Mouse (Mus musculus): ENCODE measurements around the gene Zfp598.
"Not testable (repeated sequence)": the region's sequence is repeated elsewhere in the genome, so short reads cannot be mapped to it uniquely, and the experiment has no call there.

The Zfp598 gene

DNA sequence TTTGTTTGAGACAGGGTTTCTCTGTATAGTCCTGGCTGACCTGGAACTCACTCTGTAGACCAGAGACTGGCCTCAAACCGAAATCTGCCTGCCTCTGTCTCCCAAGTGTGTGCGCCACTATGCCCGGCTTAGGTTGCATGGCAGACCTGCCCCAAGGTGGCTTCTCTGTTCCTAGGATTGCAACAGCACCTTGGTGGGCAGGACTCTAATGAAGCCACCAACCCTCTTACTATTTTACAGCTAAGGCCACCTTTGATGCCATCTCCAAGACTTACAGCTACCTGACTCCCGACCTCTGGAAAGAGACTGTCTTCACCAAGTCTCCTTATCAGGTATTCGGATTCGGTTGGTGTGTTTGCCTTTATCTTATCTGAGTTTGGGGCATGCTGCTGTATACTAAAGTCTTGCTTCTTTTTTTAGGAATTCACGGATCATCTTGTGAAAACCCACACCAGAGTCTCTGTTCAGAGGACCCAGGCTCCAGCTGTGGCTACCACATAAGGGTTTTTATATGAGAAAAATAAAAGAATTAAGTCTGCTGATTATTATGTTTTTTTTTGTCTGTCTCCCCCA lies 52.0 kb downstream of the Zfp598 start:
- not testable (repeated sequence) for DNase-seq (ENCODE audit: low spot score in 2 of 2)

DNA sequence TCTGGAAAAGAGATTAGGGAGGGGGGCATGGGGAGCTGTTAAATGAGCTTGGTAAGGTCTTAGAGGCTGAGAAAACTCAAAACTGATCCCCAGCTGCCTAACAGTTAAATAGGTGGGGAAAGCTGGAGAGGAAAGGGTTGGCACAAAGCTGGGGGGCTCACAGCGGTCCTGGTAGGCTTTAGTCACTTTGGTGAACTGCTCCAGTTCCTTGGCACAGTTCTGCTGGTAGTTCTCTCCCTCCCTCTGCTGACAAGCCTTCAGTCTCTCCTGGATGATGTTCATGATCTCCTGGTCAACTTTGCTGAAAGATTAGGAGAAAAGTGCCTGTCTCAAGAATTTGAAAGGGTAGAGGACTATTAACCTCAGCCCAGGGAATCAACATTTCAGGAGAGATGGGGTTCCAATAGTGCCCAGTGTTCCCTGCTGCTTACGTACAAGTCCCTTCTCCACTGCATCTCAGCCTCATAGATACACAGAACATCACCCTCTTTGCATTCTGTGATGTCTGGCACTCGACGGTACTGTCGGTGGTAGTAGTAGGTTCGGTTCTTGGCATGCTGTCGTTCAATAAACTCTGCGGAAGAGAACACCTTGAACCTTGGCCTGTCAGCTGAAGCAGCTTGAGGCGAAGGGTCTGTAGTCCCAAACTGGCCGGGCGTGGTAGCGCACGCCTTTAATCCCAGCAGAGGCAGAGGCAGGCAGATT lies 52.9 kb downstream of the Zfp598 start:
- DNase-seq (ENCODE audit: low spot score in 2 of 2): no peak

DNA sequence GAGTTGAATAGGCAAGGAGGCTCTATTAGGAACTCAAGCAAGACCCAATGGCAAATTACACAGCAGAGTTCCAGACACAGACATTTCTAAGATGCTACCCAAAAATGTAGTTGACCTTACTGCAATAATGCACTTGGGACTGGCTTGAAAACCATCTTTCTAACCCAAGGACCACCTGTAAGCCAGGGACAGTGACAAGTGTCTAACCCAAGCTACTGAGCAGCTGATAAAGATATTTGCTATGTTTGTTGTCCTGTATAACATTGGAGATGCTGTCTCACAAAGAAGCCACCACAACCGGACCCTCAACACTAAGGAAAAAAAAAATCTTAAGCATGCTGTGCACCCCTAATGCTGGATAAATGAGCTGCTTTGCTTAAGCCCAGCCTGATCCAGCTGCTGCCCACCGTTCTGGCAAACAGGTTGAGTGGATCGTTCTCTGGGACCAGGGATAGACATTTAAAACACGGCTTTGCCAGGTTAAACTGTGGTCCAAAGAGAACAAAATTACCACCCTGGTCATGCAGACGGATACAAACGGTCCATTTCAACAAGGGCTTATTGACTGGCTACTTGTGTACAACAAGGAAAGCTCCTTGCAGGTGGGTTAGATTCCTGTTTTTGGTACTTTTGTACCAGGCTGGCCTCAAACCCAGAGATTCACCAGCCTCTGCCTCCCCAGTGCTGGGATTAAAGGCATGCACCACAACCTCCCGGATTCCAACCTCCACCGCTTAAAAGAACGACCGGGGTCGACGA lies 53.8 kb downstream of the Zfp598 start:
- DNase-seq (ENCODE audit: low spot score in 2 of 2): no peak

DNA sequence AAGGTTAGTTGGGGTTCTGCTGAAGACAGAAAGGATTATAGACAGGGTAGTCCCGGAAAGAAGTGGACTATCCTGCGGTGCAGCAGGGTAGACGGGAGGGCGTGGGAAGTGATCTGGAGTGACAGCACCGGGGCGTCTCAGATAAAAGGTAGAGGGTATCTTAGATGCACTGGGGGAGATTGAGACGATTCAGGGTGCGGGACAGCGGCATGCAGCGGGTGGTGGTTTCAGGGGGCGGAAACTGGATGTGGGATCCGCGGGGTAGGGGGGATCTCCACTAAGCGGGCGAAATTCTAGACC lies 54.3 kb downstream of the Zfp598 start:
- DNase-seq (ENCODE audit: low spot score in 2 of 2): no peak

DNA sequence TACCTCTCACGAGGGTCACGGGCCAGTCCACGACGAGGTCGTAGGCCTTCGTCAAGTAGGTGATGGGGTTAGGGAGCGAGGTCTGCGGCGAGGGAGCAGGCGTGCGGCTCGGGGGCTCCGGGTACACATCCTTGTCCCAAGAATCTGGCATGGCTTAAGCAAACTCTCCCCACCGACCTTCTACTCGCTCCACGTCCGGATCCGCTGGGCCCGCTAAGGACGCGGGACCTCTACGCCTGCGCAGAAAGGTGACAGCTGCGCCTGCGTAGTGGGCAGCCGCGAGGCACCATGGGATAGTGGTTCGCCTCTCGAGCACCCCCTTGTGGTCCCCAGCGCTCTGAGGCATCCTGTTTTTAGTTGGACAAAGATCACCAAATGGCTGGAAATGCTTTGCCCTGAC lies 54.7 kb downstream of the Zfp598 start, which contains the start of gene Ndufb10:
Gene Ndufb10, minus strand, starts transcription at position 295 of the 400 bp plus-strand sequence.
- peak; percentile 94 to 96 for DNase-seq (ENCODE audit: low spot score in 2 of 2)

DNA sequence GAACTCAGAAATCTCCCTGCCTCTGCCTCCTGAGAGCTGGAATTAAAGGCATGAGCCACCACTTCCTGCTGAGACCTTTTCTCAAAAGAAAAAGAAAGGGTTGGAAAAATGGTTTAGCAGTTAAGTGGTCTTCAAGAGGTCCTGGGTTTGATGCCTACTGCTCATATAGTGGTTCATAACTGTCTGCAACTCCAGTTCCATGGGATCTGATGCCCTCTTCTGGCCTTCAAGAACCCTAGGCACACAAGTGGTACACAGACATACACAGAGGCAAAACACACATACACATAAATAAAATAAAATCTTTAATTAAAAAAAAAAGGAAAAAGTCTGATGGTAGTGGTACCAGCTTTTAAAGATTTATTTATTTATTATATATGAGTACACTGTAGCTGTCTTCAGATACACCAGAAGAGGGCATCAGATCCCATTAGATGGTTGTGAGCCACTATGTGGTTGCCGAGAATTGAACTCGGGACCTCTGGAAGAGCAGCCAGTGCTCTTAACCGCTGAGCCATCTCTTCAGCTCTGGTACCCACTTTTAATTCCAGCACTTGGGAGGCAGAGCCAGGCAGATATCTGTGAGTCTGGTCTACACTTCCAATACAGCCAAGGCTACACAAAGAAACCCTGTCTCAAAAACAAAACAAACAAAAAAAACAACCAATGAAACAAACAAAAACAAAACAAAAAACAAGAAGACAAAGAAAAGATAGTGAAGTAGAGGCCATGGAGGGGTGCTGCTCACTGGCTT lies 56.3 kb downstream of the Zfp598 start:
- no peak for DNase-seq (ENCODE audit: low spot score in 2 of 2)

DNA sequence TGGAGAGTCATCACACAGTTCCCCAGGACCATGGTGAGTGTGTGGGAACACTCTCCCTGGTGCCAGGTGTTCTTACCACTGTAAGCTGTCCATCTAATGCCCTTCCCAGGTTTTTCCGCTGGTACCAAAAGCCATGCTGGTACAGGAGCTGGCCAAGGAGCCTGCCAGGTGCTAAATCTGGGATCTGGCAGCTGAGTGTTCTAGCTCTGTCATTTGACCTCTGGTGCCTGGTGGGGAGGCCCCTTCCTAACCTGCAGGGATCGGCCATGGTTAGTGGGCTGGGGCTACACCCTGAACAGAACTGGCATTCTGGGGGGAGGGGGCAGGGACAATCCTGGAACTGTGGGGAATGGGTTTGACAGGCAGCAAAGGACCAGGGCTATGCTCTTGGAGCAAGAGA lies 58.1 kb downstream of the Zfp598 start, which contains the start of gene Rpl3l:
Gene Rpl3l, plus strand, starts transcription at position 203 of the 400 bp plus-strand sequence.
- no peak for DNase-seq (ENCODE audit: low spot score in 2 of 2)

DNA sequence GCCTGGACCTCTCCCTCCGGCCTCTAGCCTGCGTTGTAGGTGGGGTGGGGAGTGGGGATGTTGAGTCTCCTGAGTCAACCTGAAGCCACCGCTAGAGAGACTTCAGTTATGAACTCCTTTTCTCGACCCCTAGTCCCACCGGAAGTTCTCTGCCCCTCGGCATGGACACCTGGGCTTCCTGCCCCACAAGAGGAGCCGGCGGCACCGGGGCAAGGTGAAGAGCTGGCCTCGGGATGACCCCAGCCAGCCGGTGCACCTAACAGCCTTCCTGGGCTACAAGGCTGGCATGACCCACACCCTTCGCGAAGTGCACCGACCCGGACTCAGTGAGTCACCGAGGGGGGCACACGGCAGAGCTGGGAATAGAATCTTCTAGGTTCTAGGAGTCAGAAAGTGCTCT lies 58.7 kb downstream of the Zfp598 start:
- no peak for DNase-seq (ENCODE audit: low spot score in 2 of 2)

DNA sequence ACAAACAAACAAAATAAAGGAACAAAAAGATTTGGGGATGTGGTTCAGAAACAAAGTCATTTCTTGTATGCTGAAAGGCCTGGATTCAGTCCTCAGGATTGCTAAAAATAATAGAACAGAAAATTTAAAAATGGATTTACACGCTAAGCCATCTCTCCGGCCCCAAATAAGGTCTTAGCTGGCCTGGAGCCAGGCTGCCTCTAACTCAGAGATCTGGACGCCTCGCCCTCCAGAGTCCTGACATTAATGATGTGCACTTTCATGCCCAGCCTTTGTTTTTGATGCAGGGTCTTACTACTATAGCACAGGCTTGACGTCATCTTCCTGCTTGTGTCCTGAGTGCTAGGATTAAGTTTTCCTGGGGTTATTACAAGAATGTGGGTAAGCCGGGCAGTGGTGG lies 59.6 kb downstream of the Zfp598 start:
- no peak for DNase-seq (ENCODE audit: low spot score in 2 of 2)

DNA sequence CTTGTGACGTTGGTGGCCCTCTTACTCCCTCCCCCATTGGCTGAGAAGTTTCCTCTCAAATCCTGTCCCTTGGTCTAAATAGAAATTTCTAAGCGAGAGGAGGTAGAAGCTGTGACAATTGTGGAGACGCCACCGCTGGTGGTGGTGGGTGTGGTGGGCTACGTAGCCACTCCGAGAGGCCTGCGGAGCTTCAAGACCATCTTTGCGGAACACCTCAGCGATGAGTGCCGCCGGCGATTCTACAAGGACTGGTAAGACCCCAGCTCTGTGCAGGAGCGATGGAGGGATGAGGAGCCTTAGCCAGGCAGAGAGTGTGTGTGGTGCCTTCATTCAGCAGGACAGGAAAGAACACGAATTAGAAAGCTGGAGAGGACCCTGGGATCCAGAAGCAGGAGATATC lies 61.3 kb downstream of the Zfp598 start:
- DNase-seq (ENCODE audit: low spot score in 2 of 2): no peak

Measured in urinary bladder, postnatal 36 days (tissue).